Mouse (Mus musculus) T-helper 1 cell (primary cell): Measurements from ENCODE around the gene Serpini1.
"Not testable (repeated sequence)": the region's sequence is repeated elsewhere in the genome, so short reads cannot be mapped to it uniquely, and the experiment has no call there.

ENCODE experiments used
- in situ Hi-C: fragments of 300-600 bp; cut with MboI, MseI; formaldehyde crosslinking; loops from one replicate; pipeline ENCODE4 v1.15.1; 2025; ENCODE audit warnings: high pct_unique_total_duplicates

The Serpini1 gene

GRCm38 (mm10) chr3:75635648-75636047 lies 78.3 kb downstream of the Serpini1 start:
- in situ Hi-C loops = no loop called here

- in situ Hi-C loops = no loop called here
These were observed 82.2 kb downstream of the Serpini1 start for GRCm38 (mm10) chr3:75639546-75639945.

- in situ Hi-C loops = no loop called here
These were observed 90.2 kb downstream of the Serpini1 start for GRCm38 (mm10) chr3:75647542-75647941.

GRCm38 (mm10) chr3:75648226-75648625 lies 90.9 kb downstream of the Serpini1 start:
- in situ Hi-C loops = no loop called here

GRCm38 (mm10) chr3:75650416-75651154 lies 93.2 kb downstream of the Serpini1 start:
- in situ Hi-C loops = not testable (repeated sequence)

GRCm38 (mm10) chr3:75651603-75652115 lies 94.3 kb downstream of the Serpini1 start:
- in situ Hi-C loops = no loop called here

- in situ Hi-C loops = not testable (repeated sequence)
These were observed 96.6 kb downstream of the Serpini1 start for GRCm38 (mm10) chr3:75653901-75654300.

- in situ Hi-C loops = no loop called here
These were observed 98.4 kb downstream of the Serpini1 start for GRCm38 (mm10) chr3:75655578-75656344.

- in situ Hi-C loops = no loop called here
These were observed 109.6 kb downstream of the Serpini1 start for GRCm38 (mm10) chr3:75666962-75667361.

- in situ Hi-C loops = no loop called here
These were observed 113.1 kb downstream of the Serpini1 start for GRCm38 (mm10) chr3:75670425-75670824.

GRCm38 (mm10) chr3:75682881-75683280 lies 125.5 kb downstream of the Serpini1 start:
- in situ Hi-C loops = no loop called here

GRCm38 (mm10) chr3:75686775-75687174 lies 129.4 kb downstream of the Serpini1 start:
- in situ Hi-C loops = no loop called here

GRCm38 (mm10) chr3:75687187-75687825 lies 130.0 kb downstream of the Serpini1 start:
- in situ Hi-C loops = no loop called here

GRCm38 (mm10) chr3:75690321-75690720 lies 133.0 kb downstream of the Serpini1 start:
- in situ Hi-C loops = no loop called here

- in situ Hi-C loops = no loop called here
These were observed 134.7 kb downstream of the Serpini1 start for GRCm38 (mm10) chr3:75692088-75692487.
